Mouse (Mus musculus) naive thymus-derived CD4-positive, alpha-beta T cell, adult 2 months (primary cell): ENCODE results near the gene Olfr1419.
"Not testable (repeated sequence)": the region's sequence is repeated elsewhere in the genome, so short reads cannot be mapped to it uniquely, and the experiment has no call there.

ENCODE experiments used
- DNase-seq: peaks from one replicate; pipeline ENCODE4 v3.0.0-alpha.2; 2011; ENCODE audit warnings: low read depth

The Olfr1419 gene

GRCm38 (mm10) chr19:11875006-11875405, at the start of gene Olfr1419:
TSS of gene Olfr1419 (minus strand) at chr19:11875106.
- DNase-seq: no peak

GRCm38 (mm10) chr19:11922515-11922914, 47.6 kb upstream of the Olfr1419 start:
- DNase-seq: not testable (repeated sequence)

- no peak for DNase-seq
Observed at GRCm38 (mm10) chr19:11922068-11922467, 47.2 kb upstream of the Olfr1419 start.

GRCm38 (mm10) chr19:11915804-11916203, 40.9 kb upstream of the Olfr1419 start:
- DNase-seq: no peak

- no peak for DNase-seq
Observed at GRCm38 (mm10) chr19:11912533-11913121, 37.7 kb upstream of the Olfr1419 start.

- DNase-seq: peak; percentile 98
Observed at GRCm38 (mm10) chr19:11912037-11912532, 37.2 kb upstream of the Olfr1419 start, which contains the start of gene Patl1. TSS of gene Patl1 (plus strand) at chr19:11912399.

- DNase-seq: no peak
Observed at GRCm38 (mm10) chr19:11911603-11912002, 36.7 kb upstream of the Olfr1419 start.

- peak; percentile 15 for DNase-seq
Observed at GRCm38 (mm10) chr19:11911021-11911420, 36.1 kb upstream of the Olfr1419 start.

GRCm38 (mm10) chr19:11886265-11886664, 11.4 kb upstream of the Olfr1419 start, which contains the start of gene Olfr1420:
TSS of gene Olfr1420 (plus strand) at chr19:11886565.
- no peak for DNase-seq

GRCm38 (mm10) chr19:11878404-11878803, 3.5 kb upstream of the Olfr1419 start:
- not testable (repeated sequence) for DNase-seq

GRCm38 (mm10) chr19:11867837-11868236, 7.1 kb downstream of the Olfr1419 start:
- no peak for DNase-seq

- DNase-seq: no peak
Observed at GRCm38 (mm10) chr19:11860966-11861365, 13.9 kb downstream of the Olfr1419 start, which contains the start of gene Olfr1418. TSS of gene Olfr1418 (minus strand) at chr19:11861066.

- DNase-seq: no peak
Observed at GRCm38 (mm10) chr19:11856506-11856905, 18.4 kb downstream of the Olfr1419 start.

GRCm38 (mm10) chr19:11854821-11855220, 20.1 kb downstream of the Olfr1419 start:
- DNase-seq: no peak

- no peak for DNase-seq
Observed at GRCm38 (mm10) chr19:11852652-11853051, 22.3 kb downstream of the Olfr1419 start.

- no peak for DNase-seq
Observed at GRCm38 (mm10) chr19:11846333-11846732, 28.6 kb downstream of the Olfr1419 start.

- no peak for DNase-seq
Observed at GRCm38 (mm10) chr19:11839119-11839518, 35.8 kb downstream of the Olfr1419 start, which contains the start of gene Olfr1417. TSS of gene Olfr1417 (minus strand) at chr19:11839219.

- DNase-seq: no peak
Observed at GRCm38 (mm10) chr19:11823346-11824065, 51.4 kb downstream of the Olfr1419 start.

- DNase-seq: no peak
Observed at GRCm38 (mm10) chr19:11820211-11820610, 54.7 kb downstream of the Olfr1419 start.

GRCm38 (mm10) chr19:11819800-11820199, 55.1 kb downstream of the Olfr1419 start:
- DNase-seq: peak; percentile 53

- peak; percentile 45 for DNase-seq
Observed at GRCm38 (mm10) chr19:11819143-11819700, 55.7 kb downstream of the Olfr1419 start, which contains the start of gene Stx3. TSS of gene Stx3 (minus strand) at chr19:11819403.
